Mouse (Mus musculus) gastrocnemius, postnatal 25 days (tissue): ENCODE measurements around the gene Oaz3. TPM values are rescaled to one million over a fixed set of nuclear protein-coding genes. Genes with fewer than 3 reads are reported as not detected.
A peak's percentile ranks its signal among the peaks of the same experiment; 100 is the strongest.

Source experiments
- DNase-seq: peaks from one replicate; pipeline ENCODE4 v3.0.0; 2022
- long read RNA-seq, 2 experiments: library from polyadenylated mRNA; stranded (forward); transcript quantifications; one replicate each; pipeline ENCODE4 v2.0.0; 2021
- total RNA-seq, 2 experiments: library from RNA; stranded (reverse); gene quantifications; 1 replicate in 1 of 2; 2 replicates in 1 of 2; pipeline ENCODE4 v1.2.3; 2021

The Oaz3 gene
- not detected for total RNA-seq
- long read RNA-seq, experiment 1: 0 reads
- long read RNA-seq, experiment 2: 0 reads

DNA sequence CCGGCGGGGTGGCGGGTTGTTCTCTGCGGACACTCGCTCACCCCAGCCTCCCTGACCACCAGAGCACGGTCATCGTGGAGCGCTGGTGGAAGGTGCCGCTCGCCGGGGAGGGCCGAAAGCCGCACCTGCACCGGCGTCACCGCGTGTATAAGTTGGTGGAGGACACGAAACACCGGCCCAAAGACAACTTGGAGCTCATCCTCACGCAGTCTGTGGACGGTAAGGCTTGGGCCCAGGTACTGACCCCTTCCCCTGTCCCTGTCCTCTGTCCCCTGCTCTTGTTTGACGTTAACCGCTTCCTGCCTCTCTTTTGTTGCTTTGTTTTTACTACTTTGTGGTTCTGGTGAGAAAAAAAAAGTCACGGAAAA is at the start of gene Oaz3:
Oaz3 (minus strand) TSS at position 319 of the 368 bp plus-strand sequence.
- DNase-seq: no peak

DNA sequence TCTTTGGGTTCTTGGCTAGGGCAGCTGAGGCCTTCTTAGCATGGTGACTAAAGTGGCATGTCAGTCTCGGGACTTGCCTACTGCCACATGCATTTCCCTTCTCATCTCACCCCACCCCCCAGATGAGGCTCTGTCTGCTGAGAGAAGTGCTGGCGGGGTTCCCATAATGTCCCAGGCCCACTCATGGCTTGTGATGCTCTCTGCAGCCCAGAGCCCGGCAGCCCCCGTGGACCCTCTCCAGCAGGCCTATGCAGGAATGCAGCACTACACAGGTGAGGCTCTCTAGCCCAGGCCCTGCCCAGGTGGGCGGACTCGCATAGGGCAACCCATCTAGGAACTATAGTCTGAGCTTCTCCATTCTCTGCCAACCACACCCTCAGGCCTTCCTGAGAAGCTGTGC is 43.9 kb upstream of the Oaz3 start:
- no peak for DNase-seq

DNA sequence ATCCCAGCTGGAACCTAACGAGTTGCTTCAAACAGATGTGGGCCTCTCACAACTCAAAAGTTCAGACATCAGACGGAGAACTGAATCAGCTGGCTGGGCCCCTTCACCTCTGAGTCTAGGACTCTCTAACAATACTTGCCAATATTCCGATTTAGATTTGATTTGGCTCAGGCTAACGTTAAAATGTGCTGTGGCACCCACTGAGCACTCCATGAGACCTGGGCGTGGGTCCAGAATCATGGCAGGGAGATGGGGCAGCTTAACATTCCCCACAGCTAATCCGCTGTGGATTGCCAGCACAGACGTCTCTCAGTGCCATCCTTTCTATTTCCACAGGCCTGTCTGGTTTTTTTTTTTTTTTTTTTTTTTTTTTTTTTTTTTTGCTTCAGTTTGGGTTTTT is 42.2 kb upstream of the Oaz3 start:
- DNase-seq: no peak

DNA sequence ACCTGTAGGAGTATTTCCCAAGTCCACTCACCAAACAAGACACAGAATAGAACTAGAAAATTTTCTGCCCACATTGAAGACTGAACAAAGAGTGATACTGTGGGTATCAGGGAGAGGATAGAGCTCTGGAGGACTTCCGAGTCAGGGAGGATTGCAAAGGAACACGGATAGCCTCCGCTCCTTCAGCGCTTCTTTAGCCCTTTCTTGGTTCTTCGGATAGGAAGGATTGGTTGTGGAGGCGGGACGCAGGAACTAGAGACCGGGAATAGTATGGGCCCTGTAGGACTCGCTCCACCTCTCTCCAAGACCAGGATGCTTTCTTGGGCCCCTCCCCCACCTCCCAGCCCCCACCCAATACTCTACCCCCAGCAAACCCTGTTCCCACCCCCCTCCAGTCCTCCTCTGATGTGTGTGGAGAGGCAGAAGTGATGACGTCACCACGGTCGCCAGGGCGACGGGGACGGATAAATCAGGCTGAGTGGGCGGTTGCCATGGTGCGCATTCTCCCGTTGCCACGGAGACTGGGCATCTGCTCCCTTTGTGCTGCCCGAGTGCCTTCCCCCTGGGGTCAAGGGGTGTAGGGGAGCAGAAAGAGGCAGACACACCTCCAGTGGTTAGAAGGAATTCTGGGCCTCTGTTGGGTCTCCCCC is 40.2 kb upstream of the Oaz3 start:
- DNase-seq: no peak

DNA sequence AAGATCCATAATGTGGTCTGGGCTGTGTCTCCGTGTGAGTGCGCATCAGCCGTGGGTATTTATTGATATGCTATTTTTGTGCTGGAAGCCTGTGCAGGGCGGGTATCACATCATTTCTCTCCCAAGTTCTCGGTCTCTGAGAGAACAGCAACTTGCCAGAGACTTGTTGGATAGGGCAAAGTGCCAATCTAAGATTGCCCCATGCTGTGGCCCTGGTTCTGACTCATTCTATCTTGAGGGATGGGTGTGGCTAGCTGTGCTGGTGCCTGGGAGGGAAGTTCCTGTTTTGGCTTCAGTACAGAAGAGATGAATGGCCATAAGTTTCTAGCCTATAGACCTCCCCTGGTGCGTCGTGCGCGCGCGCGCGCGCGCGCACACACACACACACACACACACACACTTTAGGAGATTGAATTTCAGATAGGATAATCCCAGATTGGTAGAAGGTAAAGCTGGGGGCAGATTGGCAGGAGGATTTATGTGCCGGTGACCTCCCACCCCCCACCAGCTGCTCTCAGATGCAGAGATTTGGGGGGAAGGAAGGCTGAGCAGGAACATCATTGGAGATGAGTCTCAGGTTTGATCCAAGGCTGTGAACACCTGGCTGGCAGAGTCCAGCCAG is 39.2 kb upstream of the Oaz3 start:
- DNase-seq: peak; percentile 31

DNA sequence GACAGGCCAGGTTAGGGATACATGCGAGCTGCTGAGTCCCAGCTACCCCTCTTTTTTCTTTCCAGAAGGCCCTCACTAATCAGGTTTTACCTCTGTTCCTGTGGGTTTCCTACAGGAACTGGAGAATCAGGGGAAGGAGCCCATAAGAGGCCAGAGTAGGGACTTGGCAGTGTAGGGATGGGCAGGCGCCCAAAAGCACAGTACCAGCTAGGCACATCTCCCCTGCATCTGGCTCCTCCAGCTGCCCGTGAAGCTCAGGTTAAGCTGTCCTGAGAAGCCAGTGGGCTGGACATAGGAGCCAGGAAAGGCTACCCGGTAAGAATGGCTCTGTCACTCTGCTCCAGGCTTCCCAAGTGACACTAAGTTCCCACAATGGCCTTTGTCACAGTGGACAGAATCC is 37.7 kb upstream of the Oaz3 start:
- peak; percentile 33 for DNase-seq

DNA sequence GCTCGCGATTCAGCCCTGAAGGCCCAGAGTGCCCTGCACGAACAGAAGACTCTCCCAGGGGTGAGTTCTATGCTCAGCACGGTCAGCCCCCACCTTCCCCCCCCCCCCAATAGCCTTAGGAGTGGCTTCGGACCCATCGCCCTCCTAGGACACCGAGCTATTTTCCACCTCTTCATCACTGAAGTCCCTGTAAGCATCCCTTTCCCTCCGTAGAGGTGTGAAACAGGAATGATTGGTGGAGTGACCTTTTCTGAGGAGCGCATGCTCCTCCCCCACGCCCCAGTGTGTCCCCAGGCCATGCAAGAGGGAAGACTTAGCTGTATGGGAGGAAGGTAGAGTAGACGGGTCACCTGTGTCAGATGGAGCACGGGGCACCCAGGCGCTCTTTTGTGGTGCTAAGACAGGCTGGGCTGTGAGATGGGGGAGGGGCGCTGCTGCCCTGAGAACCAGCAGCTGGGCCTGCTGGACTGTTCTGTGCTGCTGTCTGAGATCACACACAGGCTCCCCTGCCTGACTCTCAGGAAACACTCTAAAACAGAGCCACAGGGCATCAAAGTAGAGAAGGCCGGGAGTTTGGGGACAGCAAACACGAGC is 36.7 kb upstream of the Oaz3 start, which contains the start of gene Riiad1:
Riiad1 (minus strand) TSS at position 51 of the 594 bp plus-strand sequence.
- no peak for DNase-seq

DNA sequence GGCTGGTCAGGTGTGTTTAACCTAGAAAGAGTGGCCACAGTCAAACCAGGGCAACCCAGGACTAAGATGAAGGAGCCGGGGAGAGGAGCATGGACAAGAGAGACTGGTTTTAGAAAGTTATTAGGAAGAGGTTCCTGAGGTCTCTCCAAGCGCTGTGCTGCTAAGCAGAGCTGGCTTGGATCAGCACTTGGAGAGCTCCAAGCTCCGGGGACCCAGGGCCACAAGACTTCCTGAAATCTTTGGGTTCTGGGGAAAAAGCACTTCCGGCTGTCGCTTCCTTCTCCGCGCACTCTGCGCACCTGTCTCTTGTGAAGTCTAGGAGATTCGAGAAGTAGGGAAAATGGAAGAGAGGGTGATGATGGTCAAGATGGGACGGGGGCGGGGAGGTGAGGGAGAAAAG is 35.8 kb upstream of the Oaz3 start:
- DNase-seq: no peak

DNA sequence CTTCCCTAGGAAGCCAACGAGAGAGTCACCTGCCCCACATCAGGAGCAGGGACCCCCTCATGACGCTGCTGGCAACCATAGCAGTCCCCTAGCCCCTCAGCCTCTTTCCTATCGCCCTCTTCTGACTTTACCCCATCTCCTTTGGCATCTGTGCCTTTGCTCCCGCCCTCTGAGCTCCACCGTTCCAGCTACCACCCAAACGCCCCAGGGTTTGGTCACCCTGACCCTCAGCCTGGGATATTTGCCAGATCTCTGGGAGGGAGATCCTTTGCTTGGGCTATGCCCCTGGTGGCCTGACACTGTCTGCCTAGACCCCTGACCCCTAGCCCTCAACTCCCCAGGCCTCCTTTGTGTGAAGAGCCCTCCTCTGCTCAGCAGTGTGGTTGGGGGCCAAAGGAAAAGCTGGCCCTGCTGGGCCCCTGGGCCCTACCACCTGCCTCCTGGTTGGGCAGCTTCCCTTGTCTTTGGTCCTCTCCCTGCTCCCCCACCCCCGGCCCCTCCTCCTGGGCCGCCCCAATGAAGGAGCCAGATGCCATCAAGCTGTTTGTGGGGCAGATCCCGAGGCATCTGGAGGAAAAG is 35.0 kb upstream of the Oaz3 start:
- DNase-seq: no peak

DNA sequence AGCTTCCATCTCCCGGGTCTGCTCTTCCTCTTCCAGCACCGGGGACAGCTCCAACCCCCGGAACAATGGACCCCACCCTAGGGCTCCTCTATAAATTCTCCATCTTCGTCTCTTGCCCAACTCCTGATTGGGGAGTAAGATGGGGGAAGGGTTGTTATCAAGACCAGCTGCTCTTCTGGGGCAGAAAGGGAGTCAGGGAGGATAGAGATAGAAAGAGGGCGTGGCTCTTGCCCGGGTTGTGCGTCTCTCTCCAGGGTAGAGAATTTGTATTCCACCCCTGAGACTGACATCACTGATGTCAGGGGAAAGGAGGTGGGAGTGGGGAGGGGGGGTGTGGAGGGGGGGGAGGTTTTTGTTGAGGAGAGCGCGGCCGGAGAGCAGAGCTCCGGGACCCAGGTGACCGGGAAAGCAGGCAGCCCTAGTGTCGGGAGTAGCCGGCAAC is 34.3 kb upstream of the Oaz3 start, which contains the start of gene Celf3:
Celf3 (plus strand) TSS at position 315 of the 442 bp plus-strand sequence.
- DNase-seq: no peak

DNA sequence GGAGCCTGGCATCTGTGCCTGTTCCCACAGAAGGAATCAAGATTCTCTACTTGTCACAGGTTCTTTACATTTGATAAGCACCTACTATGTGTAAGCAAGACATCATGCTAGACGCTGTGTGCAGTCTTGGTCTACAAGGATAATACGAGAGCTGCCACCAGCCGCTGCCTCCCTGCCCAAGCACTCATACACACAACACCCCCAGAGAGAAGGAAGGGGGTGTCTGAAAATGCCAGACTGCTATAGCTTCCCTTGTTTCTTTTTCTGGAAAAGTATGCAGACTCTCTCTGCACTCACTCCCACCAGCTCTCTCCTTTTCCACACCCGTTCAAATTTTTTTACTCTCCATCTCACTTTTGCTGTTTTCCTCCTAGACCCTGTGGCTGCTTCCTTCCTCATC is 33.7 kb upstream of the Oaz3 start:
- no peak for DNase-seq

DNA sequence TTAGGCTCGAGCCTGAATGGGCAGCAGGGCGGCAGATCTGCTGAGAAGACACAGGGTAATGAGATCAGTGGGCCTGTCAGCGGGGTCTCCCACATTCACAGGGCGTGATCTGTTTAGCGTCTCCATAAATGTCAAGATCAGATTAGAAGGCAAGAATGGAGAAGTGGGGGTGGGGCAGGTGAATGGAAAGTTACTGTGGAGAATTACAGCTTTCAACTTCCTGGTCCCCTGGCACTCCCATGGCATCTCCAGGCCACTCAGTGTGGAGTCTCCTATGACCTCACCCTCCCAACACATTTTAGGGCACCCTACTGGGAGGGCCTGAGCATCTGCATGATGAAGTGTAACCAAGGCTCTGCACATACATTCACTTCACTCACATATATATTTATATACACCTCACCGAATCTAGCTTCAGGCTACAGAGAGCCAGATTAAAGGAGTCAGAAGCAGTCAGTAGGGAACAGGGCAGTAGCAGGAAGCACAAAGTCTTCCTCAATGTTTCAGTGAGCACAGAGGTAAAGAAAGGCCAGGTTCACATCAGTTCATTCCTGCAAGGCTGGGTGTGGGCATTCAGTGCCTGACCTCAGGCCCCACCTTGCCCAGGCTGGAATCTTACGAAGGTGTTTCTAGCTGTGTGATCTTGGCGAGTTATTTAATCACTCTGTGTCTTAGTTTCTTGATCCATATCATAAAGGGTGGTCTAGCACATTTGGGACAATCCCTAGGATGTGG is 32.8 kb upstream of the Oaz3 start:
- no peak for DNase-seq

DNA sequence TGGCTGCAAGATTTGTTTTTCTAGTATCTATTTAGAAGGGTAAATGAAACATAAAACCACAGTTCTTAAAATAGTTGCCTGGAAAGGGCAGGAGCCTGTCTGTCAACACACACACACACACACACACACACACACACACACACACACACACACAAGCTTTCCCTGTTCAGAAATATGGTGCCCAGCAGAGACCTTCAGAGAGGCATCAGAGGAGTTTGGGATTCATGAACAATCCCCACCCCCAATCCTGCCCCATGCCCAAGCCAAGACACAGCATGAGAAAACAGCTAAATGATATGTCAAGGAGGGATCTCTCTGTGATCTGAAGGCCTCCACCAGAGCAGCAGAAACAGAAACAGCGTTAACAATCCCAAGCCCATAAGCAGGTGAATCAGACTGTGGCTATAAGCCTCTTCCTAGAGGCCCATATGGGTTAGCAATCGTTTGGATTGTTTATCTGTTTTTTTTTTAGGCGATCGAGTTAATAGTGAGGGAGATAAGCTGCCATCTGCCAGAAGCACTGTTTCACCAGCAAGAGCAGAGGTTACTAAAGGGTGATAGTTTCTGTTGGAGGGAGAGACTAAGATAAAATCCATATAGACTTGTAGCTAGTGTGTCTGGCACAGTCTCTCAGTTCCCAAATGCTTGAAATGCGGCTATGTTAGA is 30.0 kb upstream of the Oaz3 start:
- peak; percentile 25 for DNase-seq

DNA sequence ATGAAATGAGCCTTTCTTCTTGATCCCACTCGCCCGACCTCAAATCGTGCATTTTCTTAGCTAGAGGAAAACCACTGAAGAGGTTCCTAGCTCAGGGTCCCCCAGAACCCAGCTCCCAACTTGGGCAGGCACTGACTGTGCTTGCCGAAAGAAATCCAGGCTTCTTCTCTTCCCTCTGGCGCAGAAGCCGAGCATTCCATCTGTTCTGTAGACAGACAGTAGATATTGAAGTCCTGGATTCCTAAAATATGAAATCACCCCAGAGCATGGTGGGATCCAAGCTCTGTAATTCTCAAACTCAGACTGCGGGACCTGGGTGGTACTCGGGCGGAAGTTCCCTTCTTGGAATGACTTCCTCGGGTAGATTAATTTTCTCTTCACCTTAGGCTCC is 29.4 kb upstream of the Oaz3 start:
- DNase-seq: no peak

DNA sequence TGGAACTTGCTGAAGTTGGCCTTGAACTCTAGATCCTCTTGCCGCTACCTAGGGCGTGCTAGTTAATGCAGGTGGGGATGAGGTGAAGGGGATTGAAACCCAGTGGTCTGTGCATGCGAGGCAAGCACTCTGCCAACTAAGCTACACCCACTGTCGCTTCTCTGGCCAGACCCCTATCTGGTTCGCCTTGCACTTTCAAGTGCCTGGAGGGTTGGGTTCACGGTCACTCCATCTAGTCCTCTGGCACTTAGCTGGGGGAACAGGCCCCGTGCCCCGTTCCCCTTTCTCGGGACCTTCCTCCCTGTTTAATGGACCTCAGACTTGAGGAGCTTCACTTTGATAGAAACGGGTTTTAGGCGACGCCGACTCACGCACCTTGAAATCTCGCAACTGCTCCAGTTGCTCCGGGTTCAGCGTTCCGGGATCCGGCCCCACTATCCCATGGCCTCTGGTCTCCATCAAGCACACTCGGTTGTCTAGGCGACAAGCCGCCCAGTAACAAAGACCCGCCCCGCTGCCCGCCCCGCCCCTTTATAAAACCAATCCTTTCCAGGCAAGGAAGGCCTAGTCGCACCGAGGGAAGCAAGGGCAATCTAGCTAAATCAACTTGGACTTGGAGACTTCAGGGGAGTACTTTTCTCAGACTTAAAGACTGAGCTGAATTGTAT is 28.9 kb upstream of the Oaz3 start:
- DNase-seq: peak; percentile 40

DNA sequence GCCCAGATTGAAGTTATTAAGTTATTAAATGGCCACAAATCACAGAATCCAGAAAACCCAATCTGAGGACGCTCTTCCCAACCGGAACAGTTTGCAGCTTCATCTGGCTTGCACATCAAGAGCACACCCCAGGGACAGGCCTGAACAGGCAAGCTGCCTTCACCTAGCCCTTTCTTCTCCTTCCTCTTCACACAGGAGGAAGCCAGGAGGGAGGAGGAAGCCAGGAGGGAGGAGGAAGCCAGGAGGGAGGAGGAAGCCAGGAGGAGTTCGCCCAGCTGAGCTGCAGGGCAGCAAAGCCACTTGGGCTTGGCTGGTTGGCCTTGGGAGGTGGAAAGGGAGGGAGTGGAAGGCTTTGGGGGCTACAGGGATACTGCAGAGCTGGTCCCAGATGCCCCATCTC is 25.2 kb upstream of the Oaz3 start:
- no peak for DNase-seq

DNA sequence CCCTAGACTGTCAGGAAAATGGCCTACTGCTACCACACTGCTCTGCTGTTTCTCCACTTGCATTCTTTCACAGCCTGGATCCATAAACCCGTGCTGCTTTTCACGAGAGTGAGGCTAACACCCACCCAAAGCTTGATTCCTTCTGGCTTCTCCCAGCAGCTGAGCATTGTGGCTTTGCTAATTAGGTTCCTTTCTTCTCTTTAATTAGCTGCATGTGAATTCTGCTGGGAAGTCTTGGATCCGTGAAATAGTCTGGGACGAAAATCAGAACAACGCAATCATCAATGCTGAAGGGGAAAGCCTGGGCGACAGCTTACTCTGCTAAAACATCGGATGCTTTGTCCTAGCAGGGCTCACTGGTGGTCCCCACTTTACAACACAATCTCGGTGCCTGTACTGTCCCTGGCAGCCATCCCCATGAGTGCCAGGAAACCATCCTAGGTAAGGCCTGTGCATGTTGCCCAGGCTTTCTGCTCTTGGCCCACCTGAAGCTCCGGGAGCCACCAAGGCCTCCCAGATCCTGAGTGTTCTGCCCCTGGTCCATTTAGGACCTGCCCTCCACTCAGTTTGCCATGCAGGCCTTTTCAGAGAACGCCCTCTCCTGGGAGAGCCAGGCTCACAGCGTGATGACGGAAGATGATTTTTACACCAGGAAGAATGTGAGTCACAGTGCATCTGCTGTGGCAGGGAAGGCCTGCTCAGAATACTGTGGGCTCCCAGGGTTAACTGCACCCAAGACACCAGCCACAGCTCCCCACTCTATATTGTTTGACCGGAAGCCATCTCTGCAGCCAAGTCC is 22.1 kb upstream of the Oaz3 start:
- DNase-seq: no peak

DNA sequence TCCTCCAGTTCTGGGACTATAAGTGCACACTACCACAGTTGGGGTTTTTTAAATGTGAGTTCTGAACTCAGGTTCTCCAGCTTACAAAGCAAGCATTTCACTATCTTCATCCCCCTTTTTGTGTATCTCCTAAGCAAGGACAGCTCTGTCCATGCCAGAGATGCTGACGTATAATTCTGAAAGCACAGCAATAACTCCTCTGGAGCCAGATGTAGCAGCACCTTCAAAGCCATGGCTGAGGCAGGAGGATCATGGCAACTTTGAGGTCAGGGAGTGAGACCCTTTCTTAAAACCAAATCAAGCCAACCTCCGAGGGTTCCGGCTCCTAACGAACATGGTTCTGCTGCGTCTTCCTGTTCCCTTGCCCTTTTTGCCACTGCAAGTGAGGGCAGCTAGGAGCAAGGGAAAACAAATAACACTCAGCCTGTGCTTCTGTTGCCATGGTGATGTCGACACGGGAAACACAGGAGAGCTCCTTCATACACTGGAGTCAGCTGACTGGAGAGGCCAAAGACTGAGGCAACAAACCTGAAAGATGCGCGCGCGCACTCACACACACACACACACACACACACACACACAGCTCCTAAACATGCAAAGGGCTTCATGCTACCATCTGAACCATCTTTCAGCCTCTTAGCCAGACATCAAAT is 20.3 kb upstream of the Oaz3 start:
- no peak for DNase-seq

DNA sequence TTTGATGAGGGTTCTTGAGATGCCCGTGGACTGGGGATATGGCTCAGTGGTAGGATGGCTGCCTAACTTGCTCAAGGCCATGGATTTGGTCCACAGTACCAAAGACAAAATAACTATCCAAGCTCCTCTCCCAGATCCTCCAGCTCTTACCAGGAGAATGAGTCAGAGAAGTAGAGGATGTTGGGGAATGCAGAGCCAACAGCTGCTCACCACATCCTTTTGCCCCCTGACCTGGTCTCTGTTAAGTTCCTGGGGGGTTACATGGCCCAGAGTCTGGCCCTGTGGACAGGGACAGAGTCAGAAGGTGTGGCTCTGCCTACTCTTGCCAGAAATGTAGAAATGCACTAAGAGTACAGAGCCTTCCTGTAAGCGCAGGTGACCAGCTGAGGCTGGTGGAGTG is 16.1 kb upstream of the Oaz3 start:
- DNase-seq: no peak

DNA sequence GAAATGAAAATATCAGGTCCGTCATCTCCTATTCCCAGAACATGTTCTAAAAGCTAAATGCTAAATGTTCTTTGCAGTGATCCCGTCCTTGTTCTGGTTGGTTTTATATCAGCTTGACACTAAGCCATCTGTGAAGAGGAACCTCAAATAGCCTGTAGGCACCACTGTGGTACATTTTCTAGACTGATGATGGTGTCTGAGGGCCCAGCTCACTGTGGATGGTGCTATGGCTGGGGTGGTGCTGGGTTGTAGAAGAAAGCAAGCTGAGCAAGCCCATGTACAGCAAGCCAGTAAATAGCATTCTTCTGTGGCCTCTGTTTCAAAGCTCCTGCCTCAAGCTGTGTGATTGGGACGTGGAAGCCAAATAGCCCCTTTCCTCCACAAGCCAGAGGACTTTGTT is 13.3 kb upstream of the Oaz3 start:
- DNase-seq: no peak
